Mouse (Mus musculus): Measurements from ENCODE around the gene Cfd.

- TF ChIP-seq EP300 (optimal IDR thresholded peaks at IDR 0.05) = no peak
- TF ChIP-seq CTCF (IDR thresholded peaks at IDR 0.05; ENCODE audit: low read depth) = no peak
These were observed 43.2 kb downstream of the Cfd start for GRCm38 (mm10) chr10:79933861-79934260.
